Mouse (Mus musculus): ENCODE results near the gene Tmem184a. TPM values are rescaled to one million over a fixed set of nuclear protein-coding genes. Genes with fewer than 3 reads are reported as not detected.

The Tmem184a gene
- polyA plus RNA-seq, 1 experiment from 2014 or later, result 13.2 TPM

Small RNA genes lying within 50 kb of the gene (microRNA-seq; reads per million reads assigned to microRNA genes)
- gene Mir7037, result not detected

Other genes with a start within 250 kb of the Tmem184a start
- gene Micall2, start 83.6 kb downstream of the Tmem184a start, polyA plus RNA-seq (2015; fragmentation: Nextera tagmentation; extraction: Ambion mirVana), result 3.4 and 3.5 TPM in 2 replicates
- 22.8 and 24.7 TPM in 2 replicates for gene Ints1, start 44.2 kb downstream of the Tmem184a start, polyA plus RNA-seq (2015; fragmentation: Nextera tagmentation; extraction: Ambion mirVana)
- 14.1 and 15.3 TPM in 2 replicates for gene Mafk, start 28.4 kb downstream of the Tmem184a start, polyA plus RNA-seq (2015; fragmentation: Nextera tagmentation; extraction: Ambion mirVana)
- gene Gm26938, start 6.5 kb upstream of the Tmem184a start, polyA plus RNA-seq (2015; fragmentation: Nextera tagmentation; extraction: Ambion mirVana), result not detected in 2 replicates
- gene Psmg3, start 7.0 kb upstream of the Tmem184a start, polyA plus RNA-seq (2015; fragmentation: Nextera tagmentation; extraction: Ambion mirVana), result 73.9 and 76.8 TPM in 2 replicates
- gene Elfn1, start 88.0 kb upstream of the Tmem184a start, polyA plus RNA-seq (2015; fragmentation: Nextera tagmentation; extraction: Ambion mirVana), result 0.11 and 0.47 TPM in 2 replicates

All from lung, embryonic 15.5 days (tissue).